Mouse (Mus musculus): Measurements from ENCODE around the gene Eomes.

Gene Eomes

GRCm38 (mm10) chr9:118477961-118478360 lies at the start of gene Eomes:
Gene Eomes (plus strand): TSS chr9:118478212.
- DNase-seq (ENCODE audit: low read depth, low spot score), result no peak

- DNase-seq (ENCODE audit: low read depth, low spot score), result no peak
These were observed 33.2 kb upstream of the Eomes start for GRCm38 (mm10) chr9:118444809-118445208.

- no peak for DNase-seq (ENCODE audit: low read depth, low spot score)
These were observed 28.7 kb upstream of the Eomes start for GRCm38 (mm10) chr9:118449336-118449735.

- no peak for DNase-seq (ENCODE audit: low read depth, low spot score)
These were observed 24.6 kb upstream of the Eomes start for GRCm38 (mm10) chr9:118453427-118453826.

GRCm38 (mm10) chr9:118455188-118455845 lies 22.7 kb upstream of the Eomes start:
- DNase-seq (ENCODE audit: low read depth, low spot score), result no peak

- DNase-seq (ENCODE audit: low read depth, low spot score), result no peak
These were observed 21.6 kb upstream of the Eomes start for GRCm38 (mm10) chr9:118456405-118456804.

- no peak for DNase-seq (ENCODE audit: low read depth, low spot score)
These were observed 20.0 kb upstream of the Eomes start for GRCm38 (mm10) chr9:118458039-118458438.

GRCm38 (mm10) chr9:118464031-118464430 lies 14.0 kb upstream of the Eomes start:
- DNase-seq (ENCODE audit: low read depth, low spot score), result no peak

GRCm38 (mm10) chr9:118468301-118468700 lies 9.7 kb upstream of the Eomes start:
- DNase-seq (ENCODE audit: low read depth, low spot score), result no peak

- DNase-seq (ENCODE audit: low read depth, low spot score), result no peak
These were observed 8.7 kb upstream of the Eomes start for GRCm38 (mm10) chr9:118469272-118469671.

- DNase-seq (ENCODE audit: low read depth, low spot score), result no peak
These were observed 6.7 kb upstream of the Eomes start for GRCm38 (mm10) chr9:118471296-118471695.

- DNase-seq (ENCODE audit: low read depth, low spot score), result no peak
These were observed 1.7 kb upstream of the Eomes start for GRCm38 (mm10) chr9:118476211-118476765.

- DNase-seq (ENCODE audit: low read depth, low spot score), result no peak
These were observed 1.2 kb upstream of the Eomes start for GRCm38 (mm10) chr9:118476766-118477271.

GRCm38 (mm10) chr9:118477281-118477931 lies 606 bp upstream of the Eomes start:
- DNase-seq (ENCODE audit: low read depth, low spot score), result no peak

- no peak for DNase-seq (ENCODE audit: low read depth, low spot score)
These were observed 436 bp downstream of the Eomes start for GRCm38 (mm10) chr9:118478458-118478838.

GRCm38 (mm10) chr9:118478839-118479507 lies 961 bp downstream of the Eomes start:
- no peak for DNase-seq (ENCODE audit: low read depth, low spot score)

GRCm38 (mm10) chr9:118479508-118480291 lies 1.7 kb downstream of the Eomes start:
- no peak for DNase-seq (ENCODE audit: low read depth, low spot score)

GRCm38 (mm10) chr9:118480292-118480690 lies 2.3 kb downstream of the Eomes start:
- DNase-seq (ENCODE audit: low read depth, low spot score), result no peak

- DNase-seq (ENCODE audit: low read depth, low spot score), result no peak
These were observed 4.2 kb downstream of the Eomes start for GRCm38 (mm10) chr9:118482210-118482609.

GRCm38 (mm10) chr9:118486361-118487095 lies 8.5 kb downstream of the Eomes start:
- DNase-seq (ENCODE audit: low read depth, low spot score), result no peak

- DNase-seq (ENCODE audit: low read depth, low spot score), result no peak
These were observed 9.0 kb downstream of the Eomes start for GRCm38 (mm10) chr9:118487096-118487395.

Data from embryo, embryonic 11.5 days (tissue).